Mouse (Mus musculus): ENCODE results near the gene Zscan10.

GRCm38 (mm10) chr17:23660117-23660875 lies 59.6 kb downstream of the Zscan10 start, which contains the start of gene Bicdl2:
- no peak for TF ChIP-seq EP300 (IDR thresholded peaks at IDR 0.05; ENCODE audit: low read depth)
- peak; percentile 83 for TF ChIP-seq CTCF (IDR thresholded peaks at IDR 0.05; ENCODE audit: low read depth)

Measured in liver, postnatal 0 days (tissue).